Mouse (Mus musculus): ENCODE results near the gene Mttp. TPM values are rescaled to one million over a fixed set of nuclear protein-coding genes. Genes with fewer than 3 reads are reported as not detected.

Gene Mttp
- polyA plus RNA-seq, 1 experiment from 2014 or later: 8.2 TPM

- Histone ChIP-seq H3K9ac (replicated peaks; ENCODE audit: low read depth, low read length) (no peak overlapping the region), H3K4me2 (ENCODE audit: low read length) (no peak overlapping the region), H3K27me3 (replicated peaks; ENCODE audit: control insufficient read depth, insufficient read depth, low read length) (no peaks in the 10 kb centered on the region), H3K4me3 (replicated peaks; ENCODE audit: low read length) (no peak overlapping the region), H3K36me3 (ENCODE audit: control insufficient read depth, insufficient read depth) (no peaks in the 10 kb centered on the region), H3K4me1 (replicated peaks; ENCODE audit: control insufficient read depth, insufficient read depth, low read length) (no peaks in the 10 kb centered on the region), H3K9me3 (ENCODE audit: control insufficient read depth, low read length) (no peaks in the 10 kb centered on the region), H3K27ac (ENCODE audit: low read length) (no peak overlapping the region)
- ATAC-seq: no peak
- 95% methylated on average over 4 of the region's 4 CpGs for WGBS
Observed at GRCm38 (mm10) chr3:138103690-138104089, 41.1 kb downstream of the Mttp start.

GRCm38 (mm10) chr3:138101936-138102335 is 42.8 kb downstream of the Mttp start:
- 80% methylated on average over 4 of the region's 4 CpGs for WGBS
- no peak for ATAC-seq
- Histone ChIP-seq H3K9ac (replicated peaks; ENCODE audit: low read depth, low read length) (no peak overlapping the region), H3K4me2 (ENCODE audit: low read length) (no peak overlapping the region), H3K4me1 (replicated peaks; ENCODE audit: control insufficient read depth, insufficient read depth, low read length) (peaks cover 4% of the 10 kb centered on the region; the same call in 1 of the 2 replicates), H3K27ac (ENCODE audit: low read length) (no peak overlapping the region), H3K27me3 (replicated peaks; ENCODE audit: control insufficient read depth, insufficient read depth, low read length) (no peaks in the 10 kb centered on the region), H3K4me3 (replicated peaks; ENCODE audit: low read length) (no peak overlapping the region), H3K9me3 (ENCODE audit: control insufficient read depth, low read length) (no peaks in the 10 kb centered on the region), H3K36me3 (ENCODE audit: control insufficient read depth, insufficient read depth) (no peaks in the 10 kb centered on the region)

- H3K9ac ChIP-seq (replicated peaks; ENCODE audit: low read depth, low read length): no peak overlapping the region
- no peaks in the 10 kb centered on the region for H3K9me3 ChIP-seq (ENCODE audit: control insufficient read depth, low read length)
- ATAC-seq: no peak
- peaks cover 11% of the 10 kb centered on the region for H3K4me1 ChIP-seq (replicated peaks; ENCODE audit: control insufficient read depth, insufficient read depth, low read length)
- no peaks in the 10 kb centered on the region for H3K36me3 ChIP-seq (ENCODE audit: control insufficient read depth, insufficient read depth)
- H3K27ac ChIP-seq (ENCODE audit: low read length): no peak overlapping the region; the same call in 1 of the 2 replicates
- H3K4me2 ChIP-seq (ENCODE audit: low read length): no peak overlapping the region
- WGBS: 77% methylated on average over 1 of the region's 1 CpGs
- H3K4me3 ChIP-seq (replicated peaks; ENCODE audit: low read length): no peak overlapping the region
- no peaks in the 10 kb centered on the region for H3K27me3 ChIP-seq (replicated peaks; ENCODE audit: control insufficient read depth, insufficient read depth, low read length)
Observed at GRCm38 (mm10) chr3:138097718-138098117, 47.0 kb downstream of the Mttp start.

GRCm38 (mm10) chr3:138096263-138097028 is 48.3 kb downstream of the Mttp start:
- 90% methylated on average over 19 of the region's 19 CpGs for WGBS
- no peak overlapping the region for H3K4me3 ChIP-seq (replicated peaks; ENCODE audit: low read length)

GRCm38 (mm10) chr3:138095718-138096117 is 49.0 kb downstream of the Mttp start:
- H3K9me3 ChIP-seq (ENCODE audit: control insufficient read depth, low read length): no peaks in the 10 kb centered on the region
- peak overlapping the region; percentile 15; the same call in 1 of the 2 replicates for H3K4me2 ChIP-seq (ENCODE audit: low read length)
- ATAC-seq: peak; percentile 69
- WGBS: 33% methylated on average over 10 of the region's 10 CpGs
- no peak overlapping the region for H3K4me3 ChIP-seq (replicated peaks; ENCODE audit: low read length)
- H3K27ac ChIP-seq (ENCODE audit: low read length): peak overlapping the region; percentile 11; the same call in 1 of the 2 replicates
- no peak overlapping the region for H3K9ac ChIP-seq (replicated peaks; ENCODE audit: low read depth, low read length)
- no peaks in the 10 kb centered on the region for H3K36me3 ChIP-seq (ENCODE audit: control insufficient read depth, insufficient read depth)
- H3K4me1 ChIP-seq (replicated peaks; ENCODE audit: control insufficient read depth, insufficient read depth, low read length): peaks cover 11% of the 10 kb centered on the region
- H3K27me3 ChIP-seq (replicated peaks; ENCODE audit: control insufficient read depth, insufficient read depth, low read length): no peaks in the 10 kb centered on the region

More at GRCm38 (mm10) chr3:138096263-138097028, 48.3 kb downstream of the Mttp start:
- Histone ChIP-seq H3K9ac (replicated peaks; ENCODE audit: low read depth, low read length) (no peak overlapping the region), H3K27ac (ENCODE audit: low read length) (no peak overlapping the region), H3K4me1 (replicated peaks; ENCODE audit: control insufficient read depth, insufficient read depth, low read length) (peaks cover 11% of the 10 kb centered on the region), H3K4me2 (ENCODE audit: low read length) (no peak overlapping the region), H3K36me3 (ENCODE audit: control insufficient read depth, insufficient read depth) (no peaks in the 10 kb centered on the region), H3K27me3 (replicated peaks; ENCODE audit: control insufficient read depth, insufficient read depth, low read length) (no peaks in the 10 kb centered on the region), H3K9me3 (ENCODE audit: control insufficient read depth, low read length) (no peaks in the 10 kb centered on the region)
- no peak for ATAC-seq

GRCm38 (mm10) chr3:138095301-138095700 is 49.5 kb downstream of the Mttp start:
- WGBS: 53% methylated on average over 3 of the region's 3 CpGs
- ATAC-seq: peak; percentile 63
- Histone ChIP-seq H3K9me3 (ENCODE audit: control insufficient read depth, low read length) (no peaks in the 10 kb centered on the region), H3K4me3 (replicated peaks; ENCODE audit: low read length) (no peak overlapping the region), H3K36me3 (ENCODE audit: control insufficient read depth, insufficient read depth) (no peaks in the 10 kb centered on the region), H3K9ac (replicated peaks; ENCODE audit: low read depth, low read length) (no peak overlapping the region), H3K27ac (ENCODE audit: low read length) (peak overlapping the region; percentile 11; the same call in 1 of the 2 replicates), H3K4me1 (replicated peaks; ENCODE audit: control insufficient read depth, insufficient read depth, low read length) (peaks cover 11% of the 10 kb centered on the region), H3K4me2 (ENCODE audit: low read length) (no peak overlapping the region; the same call in 1 of the 2 replicates), H3K27me3 (replicated peaks; ENCODE audit: control insufficient read depth, insufficient read depth, low read length) (no peaks in the 10 kb centered on the region)

GRCm38 (mm10) chr3:138083896-138084295 is 60.9 kb downstream of the Mttp start:
- Histone ChIP-seq H3K4me1 (replicated peaks; ENCODE audit: control insufficient read depth, insufficient read depth, low read length) (no peaks in the 10 kb centered on the region), H3K9me3 (ENCODE audit: control insufficient read depth, low read length) (no peaks in the 10 kb centered on the region), H3K36me3 (ENCODE audit: control insufficient read depth, insufficient read depth) (no peaks in the 10 kb centered on the region), H3K4me2 (ENCODE audit: low read length) (no peak overlapping the region), H3K4me3 (replicated peaks; ENCODE audit: low read length) (no peak overlapping the region), H3K9ac (replicated peaks; ENCODE audit: low read depth, low read length) (no peak overlapping the region), H3K27ac (ENCODE audit: low read length) (no peak overlapping the region), H3K27me3 (replicated peaks; ENCODE audit: control insufficient read depth, insufficient read depth, low read length) (no peaks in the 10 kb centered on the region)
- ATAC-seq: no peak
- 68% methylated on average over 4 of the region's 4 CpGs for WGBS

- Histone ChIP-seq H3K36me3 (ENCODE audit: control insufficient read depth, insufficient read depth) (no peaks in the 10 kb centered on the region), H3K4me3 (replicated peaks; ENCODE audit: low read length) (no peak overlapping the region), H3K9ac (replicated peaks; ENCODE audit: low read depth, low read length) (no peak overlapping the region), H3K27me3 (replicated peaks; ENCODE audit: control insufficient read depth, insufficient read depth, low read length) (no peaks in the 10 kb centered on the region), H3K9me3 (ENCODE audit: control insufficient read depth, low read length) (no peaks in the 10 kb centered on the region), H3K4me2 (ENCODE audit: low read length) (no peak overlapping the region), H3K4me1 (replicated peaks; ENCODE audit: control insufficient read depth, insufficient read depth, low read length) (no peaks in the 10 kb centered on the region), H3K27ac (ENCODE audit: low read length) (no peak overlapping the region)
- 59% methylated on average over 1 of the region's 1 CpGs for WGBS
- peak; percentile 75 for ATAC-seq
Observed at GRCm38 (mm10) chr3:138083073-138083637, 61.6 kb downstream of the Mttp start.

- H3K4me2 ChIP-seq (ENCODE audit: low read length): no peak overlapping the region
- 51% methylated on average over 1 of the region's 1 CpGs for WGBS
- no peaks in the 10 kb centered on the region for H3K36me3 ChIP-seq (ENCODE audit: control insufficient read depth, insufficient read depth)
- H3K9ac ChIP-seq (replicated peaks; ENCODE audit: low read depth, low read length): no peak overlapping the region
- no peaks in the 10 kb centered on the region for H3K27me3 ChIP-seq (replicated peaks; ENCODE audit: control insufficient read depth, insufficient read depth, low read length)
- peaks cover 12% of the 10 kb centered on the region for H3K4me1 ChIP-seq (replicated peaks; ENCODE audit: control insufficient read depth, insufficient read depth, low read length)
- H3K9me3 ChIP-seq (ENCODE audit: control insufficient read depth, low read length): no peaks in the 10 kb centered on the region
- H3K4me3 ChIP-seq (replicated peaks; ENCODE audit: low read length): no peak overlapping the region
- H3K27ac ChIP-seq (ENCODE audit: low read length): no peak overlapping the region
- no peak for ATAC-seq
Observed at GRCm38 (mm10) chr3:138078701-138079100, 66.1 kb downstream of the Mttp start.
